Mouse (Mus musculus): ENCODE measurements around the gene P3h1. TPM values are rescaled to one million over a fixed set of nuclear protein-coding genes. Genes with fewer than 3 reads are reported as not detected.
A peak's percentile ranks its signal among the peaks of the same experiment; 100 is the strongest.

Gene P3h1
- polyA plus RNA-seq, 1 experiment from 2014 or later, result 34.9 TPM

- Histone ChIP-seq H3K27ac (peak overlapping the region; percentile 86), H3K4me3 (replicated peaks; ENCODE audit: low read depth, low read length) (peak overlapping the region; percentile 99), H3K27me3 (ENCODE audit: insufficient read depth, low read length) (no peaks in the 10 kb centered on the region), H3K9ac (ENCODE audit: low read depth, low read length) (peak overlapping the region; percentile 71), H3K36me3 (ENCODE audit: insufficient read depth, low read length) (no peaks in the 10 kb centered on the region), H3K4me2 (ENCODE audit: low read length) (peak overlapping the region; percentile 60), H3K9me3 (replicated peaks; ENCODE audit: low read length) (no peaks in the 10 kb centered on the region), H3K4me1 (replicated peaks; ENCODE audit: insufficient read depth, low read length) (0 out of 2 replicates have a peak, but pooled peaks cover 4% of the 10 kb centered on the region)
- WGBS, result 6% methylated on average over 6 of the region's 6 CpGs
- no peak for TF ChIP-seq CTCF (IDR thresholded peaks at IDR 0.05; ENCODE audit: low read depth)
- ATAC-seq (replicated peaks; ENCODE audit: low FRiP score, low read depth) (no peak), DNase-seq (ENCODE audit: low spot score) (no peak)
These were observed 62.4 kb downstream of the P3h1 start for GRCm38 (mm10) chr4:119295134-119295453.

GRCm38 (mm10) chr4:119297361-119297760 is 64.6 kb downstream of the P3h1 start:
- TF ChIP-seq CTCF (IDR thresholded peaks at IDR 0.05; ENCODE audit: low read depth), result no peak
- Histone ChIP-seq H3K9ac (ENCODE audit: low read depth, low read length) (no peak overlapping the region), H3K4me1 (replicated peaks; ENCODE audit: insufficient read depth, low read length) (0 out of 2 replicates have a peak, but pooled peaks cover 4% of the 10 kb centered on the region), H3K36me3 (ENCODE audit: insufficient read depth, low read length) (no peaks in the 10 kb centered on the region), H3K27me3 (ENCODE audit: insufficient read depth, low read length) (no peaks in the 10 kb centered on the region), H3K27ac (no peak overlapping the region), H3K4me3 (replicated peaks; ENCODE audit: low read depth, low read length) (no peak overlapping the region), H3K4me2 (ENCODE audit: low read length) (no peak overlapping the region), H3K9me3 (replicated peaks; ENCODE audit: low read length) (no peaks in the 10 kb centered on the region)
- 34% methylated on average over 2 of the region's 2 CpGs for WGBS
- DNase-seq (ENCODE audit: low spot score), result no peak
- no peak for ATAC-seq (replicated peaks; ENCODE audit: low FRiP score, low read depth)

Other genes starting within 250 kb of the P3h1 start
- gene Slc2a1, start 124.2 kb upstream of the P3h1 start, polyA plus RNA-seq (2015; fragmentation: Nextera tagmentation; extraction: Ambion mirVana), result 57.5 and 58.0 TPM in 2 replicates
- gene Zfp691, start 58.7 kb upstream of the P3h1 start, polyA plus RNA-seq (2015; fragmentation: Nextera tagmentation; extraction: Ambion mirVana), result 6.1 and 8.3 TPM in 2 replicates
- 0.29 and 0.31 TPM in 2 replicates for gene Ermap, start 42.9 kb upstream of the P3h1 start, polyA plus RNA-seq (2015; fragmentation: Nextera tagmentation; extraction: Ambion mirVana)
- 138 and 150 TPM in 2 replicates for gene Svbp, start 37.6 kb upstream of the P3h1 start, polyA plus RNA-seq (2015; fragmentation: Nextera tagmentation; extraction: Ambion mirVana)
- gene Tmem269, start 14.7 kb upstream of the P3h1 start, polyA plus RNA-seq (2015; fragmentation: Nextera tagmentation; extraction: Ambion mirVana), result 0.14 TPM in 1 of 2 replicates, not detected in the other
- 28.1 and 31.1 TPM in 2 replicates for gene AU022252, start 203 bp upstream of the P3h1 start, polyA plus RNA-seq (2015; fragmentation: Nextera tagmentation; extraction: Ambion mirVana)
- 70.2 and 72.5 TPM in 2 replicates for gene Cldn19, start 22.5 kb downstream of the P3h1 start, polyA plus RNA-seq (2015; fragmentation: Nextera tagmentation; extraction: Ambion mirVana)
- 606 and 676 TPM in 2 replicates for gene Ybx1, start 61.7 kb downstream of the P3h1 start, polyA plus RNA-seq (2015; fragmentation: Nextera tagmentation; extraction: Ambion mirVana)
- gene Ppih, start 87.6 kb downstream of the P3h1 start, polyA plus RNA-seq (2015; fragmentation: Nextera tagmentation; extraction: Ambion mirVana), result 74.6 and 75.7 TPM in 2 replicates
- 6.6 and 7.6 TPM in 2 replicates for gene Ccdc30, start 182.6 kb downstream of the P3h1 start, polyA plus RNA-seq (2015; fragmentation: Nextera tagmentation; extraction: Ambion mirVana)
- 64.5 and 68.0 TPM in 2 replicates for gene Ppcs, start 189.5 kb downstream of the P3h1 start, polyA plus RNA-seq (2015; fragmentation: Nextera tagmentation; extraction: Ambion mirVana)
- gene Zmynd12, start 189.9 kb downstream of the P3h1 start, polyA plus RNA-seq (2015; fragmentation: Nextera tagmentation; extraction: Ambion mirVana), result 1.6 and 1.7 TPM in 2 replicates